Mouse (Mus musculus) left cerebral cortex, postnatal 36 days (tissue): ENCODE measurements around the gene Hspg2. TPM values are rescaled to one million over a fixed set of nuclear protein-coding genes. Genes with fewer than 3 reads are reported as not detected.

Experiments used
- DNase-seq, 2 experiments: peaks; one replicate each; pipeline ENCODE4 v3.0.0; 2021 to 2022; ENCODE audit warnings: low spot score in 2 of 2, mixed read lengths in 1 of 2
- intact Hi-C: fragments of 180-260 bp; cut with DNase I; formaldehyde crosslinking; loops from one replicate; pipeline ENCODE4 v1.15.1; 2025
- microRNA-seq: library from miRNA; unstranded; fragments of <30 nt; microRNA quantifications from one replicate; pipeline ENCODE4 v1.2.0, GENCODE M21; 2022
- total RNA-seq, 2 experiments: library from RNA; stranded (reverse); gene quantifications; 2 replicates each; pipeline ENCODE4 v1.2.3; 2021

Hspg2 gene
- total RNA-seq, 2 experiments from 2014 or later = 5.7 to 7.7 TPM

DNA sequence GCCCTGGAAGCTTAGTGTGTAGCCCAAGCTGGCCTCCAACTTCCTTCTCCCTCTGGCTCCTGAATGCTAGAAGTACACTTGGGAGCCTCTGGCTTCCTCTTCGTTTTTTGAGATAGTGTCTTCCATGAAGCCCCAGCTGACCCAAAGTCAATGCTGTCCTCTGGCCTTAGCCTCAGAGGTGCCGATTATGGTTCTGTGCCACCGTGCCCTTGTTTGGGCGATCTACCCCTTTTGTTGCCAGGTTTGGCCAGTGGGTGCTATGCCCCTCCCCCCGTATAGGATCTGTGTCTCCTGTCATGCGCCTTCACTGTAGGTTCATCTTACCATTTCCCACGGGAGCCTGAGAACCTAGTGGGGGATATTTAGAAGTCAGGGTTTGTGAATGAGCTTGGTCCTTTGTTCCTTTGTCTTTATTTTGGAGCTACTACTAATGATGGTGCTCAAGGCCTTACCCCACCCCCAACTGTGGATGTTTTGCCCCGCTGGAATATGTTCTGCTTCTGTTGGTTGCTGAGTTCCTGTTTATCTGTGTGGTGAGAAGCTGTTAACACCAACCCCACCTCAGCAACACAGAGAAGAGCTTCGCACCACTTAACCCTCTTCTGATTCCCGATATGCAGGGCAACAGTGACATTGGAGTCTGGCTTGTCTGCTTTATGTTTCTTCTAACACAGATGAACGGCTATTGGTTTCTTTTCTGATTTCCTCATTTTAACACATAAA lies 135.0 kb downstream of the Hspg2 start:
- DNase-seq = no peak
- intact Hi-C loops = loop anchor here (5.0 kb wide), 1 partner anchor 44 kb away; no protein-coding TSS in a partner anchor

DNA sequence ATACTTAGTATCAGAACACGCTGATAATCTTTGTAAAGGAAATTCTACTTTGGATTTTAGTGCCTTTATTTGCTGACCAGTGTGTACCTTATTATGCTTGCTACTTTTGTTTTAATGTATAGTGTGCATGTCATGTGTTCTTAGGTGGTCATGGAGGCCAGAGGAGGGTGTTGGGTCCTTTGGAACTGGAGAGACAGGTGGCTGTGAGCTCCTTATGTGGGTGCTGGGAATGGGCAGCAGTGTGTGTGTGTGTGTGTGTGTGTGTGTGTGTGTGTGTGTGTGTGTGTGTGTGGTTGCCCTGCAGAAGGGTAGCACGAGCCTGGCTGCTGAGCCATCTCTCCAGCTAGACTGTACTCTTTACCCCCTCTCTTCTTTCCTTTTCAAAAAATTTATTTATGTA lies 138.5 kb downstream of the Hspg2 start:
- DNase-seq = no peak
- intact Hi-C loops = no loop called here

DNA sequence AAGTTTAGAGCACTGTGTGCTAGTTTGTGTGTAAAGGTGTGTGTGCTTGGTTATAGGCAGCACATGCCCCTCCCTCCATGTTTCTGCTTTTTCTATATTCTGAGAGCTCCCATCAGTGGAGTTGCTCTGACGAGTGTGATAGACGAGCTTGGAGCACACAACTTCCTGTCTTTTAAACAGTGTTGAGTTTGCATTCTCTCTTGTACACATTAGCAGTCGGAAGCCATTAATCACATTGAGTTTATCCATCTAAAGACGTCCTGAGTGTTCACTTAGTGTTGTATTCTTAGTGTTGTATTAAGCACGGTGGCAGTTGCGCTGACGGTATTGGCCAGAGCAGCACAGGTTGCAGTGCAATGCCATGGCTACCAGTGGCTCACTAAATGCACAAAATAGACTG lies 140.7 kb downstream of the Hspg2 start:
- no peak for DNase-seq
- intact Hi-C loops = no loop called here

DNA sequence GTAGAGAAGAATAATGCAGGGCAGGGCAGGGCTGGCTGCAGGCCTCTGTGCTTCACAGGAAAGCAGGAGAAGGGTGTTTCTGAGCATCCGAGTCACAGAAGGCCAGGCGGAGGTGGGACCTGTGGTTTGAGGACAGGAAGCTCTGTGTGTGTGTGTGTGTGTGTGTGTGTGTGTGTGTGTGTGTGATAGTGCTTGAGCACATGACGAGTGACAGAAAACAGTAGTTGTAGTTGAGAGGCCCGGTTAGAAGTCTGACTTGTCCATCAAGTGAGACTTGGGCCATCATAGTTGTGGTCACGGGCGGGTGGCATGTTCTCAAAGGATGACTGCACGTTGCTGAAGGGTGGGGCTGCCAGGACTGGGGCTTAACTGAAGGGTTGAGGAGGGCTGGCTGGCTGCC lies 141.1 kb downstream of the Hspg2 start:
- intact Hi-C loops = no loop called here
- DNase-seq = no peak

DNA sequence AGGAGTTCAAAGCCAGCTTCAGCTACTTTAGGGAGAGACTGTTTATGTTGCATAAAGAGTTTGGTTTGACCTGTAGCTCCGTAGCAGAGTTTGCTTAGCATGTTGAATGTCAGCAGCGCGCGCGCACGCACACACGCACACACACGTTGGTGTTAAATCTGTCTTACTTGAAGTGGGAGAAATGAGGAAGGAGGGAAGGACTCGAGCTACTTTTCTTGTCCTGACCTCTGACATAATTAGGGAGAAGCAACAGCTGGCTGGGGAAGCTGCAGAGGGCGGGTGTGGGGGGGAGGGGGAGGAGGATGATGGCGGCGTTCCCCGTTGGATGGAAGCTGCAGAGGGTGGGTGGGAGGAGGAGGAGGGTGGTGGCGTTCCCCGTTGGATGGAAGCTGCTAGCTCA lies 141.7 kb downstream of the Hspg2 start:
- DNase-seq = no peak
- intact Hi-C loops = no loop called here

Small RNA genes lying within 50 kb of the gene (microRNA-seq; reads per million reads assigned to microRNA genes)
- not detected for gene Mir7018

Other genes with a start within 250 kb of the Hspg2 start
- 10 to 100 TPM; 13.1 to 14.0 TPM for gene Wnt4, start 191.3 kb upstream of the Hspg2 start, total RNA-seq
- 100 to 1,000 TPM; 311 to 333 TPM for gene Cdc42, start 111.0 kb upstream of the Hspg2 start, total RNA-seq
- gene Cela3a, start 59.0 kb upstream of the Hspg2 start, total RNA-seq = not detected
- gene Cela3b, start 38.2 kb upstream of the Hspg2 start, total RNA-seq = not detected
- gene 1700013G24Rik, start 15.5 kb upstream of the Hspg2 start, total RNA-seq = not detected
- gene Ldlrad2, start 105.8 kb downstream of the Hspg2 start, total RNA-seq = not detected
- gene Usp48, start 125.0 kb downstream of the Hspg2 start, total RNA-seq = 100 to 1,000 TPM in 1 of 2 experiments, 10 to 100 TPM in 1; 97.9 to 139 TPM
- gene Rap1gap, start 196.0 kb downstream of the Hspg2 start, total RNA-seq = 100 to 1,000 TPM; 311 to 333 TPM